Mouse (Mus musculus): ENCODE results near the gene Mroh2a. TPM values are rescaled to one million over a fixed set of nuclear protein-coding genes. Genes with fewer than 3 reads are reported as not detected.

The Mroh2a gene
- under 1 TPM; 0.06 to 0.20 TPM for total RNA-seq (2021)

DNA sequence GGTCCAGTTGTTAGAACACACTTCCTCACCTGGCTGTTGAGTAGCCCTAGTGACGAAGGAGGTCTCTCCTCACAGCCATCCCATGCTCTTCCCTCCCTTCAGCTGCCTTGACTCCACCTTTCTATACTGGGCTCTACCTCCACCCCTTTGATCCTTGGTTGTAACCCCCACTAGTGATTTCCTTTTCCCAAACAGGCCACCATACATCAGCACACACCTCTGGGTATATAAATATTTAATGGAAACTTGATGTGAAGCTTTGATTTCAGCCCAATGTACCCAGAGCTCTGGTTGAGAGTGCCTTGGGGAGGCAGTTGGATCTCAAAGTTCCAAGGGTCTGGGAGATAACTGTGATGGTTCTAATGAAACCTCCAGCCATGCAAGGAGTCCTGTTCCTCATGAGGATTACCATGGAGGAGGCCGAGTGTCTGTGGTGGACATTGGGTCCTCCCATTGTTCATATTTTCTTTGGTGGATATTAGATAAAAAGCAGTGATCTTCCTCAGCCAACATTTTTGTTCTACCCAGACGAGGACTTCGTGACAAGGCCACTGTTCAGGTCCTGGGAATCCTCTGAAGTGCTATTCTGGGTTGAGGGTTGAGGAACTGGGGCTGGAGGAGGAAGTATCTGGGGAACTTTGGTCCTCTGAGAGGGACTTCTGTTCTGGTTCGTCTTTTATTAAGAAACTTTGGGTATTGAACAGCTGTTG, at the start of gene Mroh2a:
Gene Mroh2a, plus strand, starts transcription at position 317 of the 710 bp plus-strand sequence.
- intact Hi-C loops (cut with DNase I), result no loop called here
- peak in 1 of 2 experiments; percentile 34 for DNase-seq (ENCODE audit: extremely low spot score in 1 of 2, low spot score in 2 of 2)

DNA sequence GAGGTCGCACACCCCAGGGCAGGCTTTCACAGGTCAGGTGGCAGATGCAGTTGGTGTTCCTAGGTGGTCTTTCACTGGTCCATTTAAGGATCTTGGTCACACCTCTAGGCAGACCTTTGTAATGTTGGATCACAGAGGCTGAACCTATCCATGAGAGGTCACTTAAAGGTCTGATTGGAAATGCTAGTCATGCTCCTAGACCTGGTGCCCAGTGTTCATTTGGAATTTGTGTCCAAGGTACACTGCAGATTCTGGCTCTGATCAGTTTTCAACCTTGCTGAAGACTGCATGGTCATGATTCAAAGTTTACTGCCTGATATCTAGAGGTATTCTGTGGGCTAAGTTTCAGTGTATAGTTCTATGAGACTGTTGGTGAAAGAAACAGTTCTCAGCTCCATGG, 47.1 kb upstream of the Mroh2a start:
- intact Hi-C loops (cut with DNase I), result no loop called here
- no peak for DNase-seq (ENCODE audit: extremely low spot score in 1 of 2, low spot score in 2 of 2)

DNA sequence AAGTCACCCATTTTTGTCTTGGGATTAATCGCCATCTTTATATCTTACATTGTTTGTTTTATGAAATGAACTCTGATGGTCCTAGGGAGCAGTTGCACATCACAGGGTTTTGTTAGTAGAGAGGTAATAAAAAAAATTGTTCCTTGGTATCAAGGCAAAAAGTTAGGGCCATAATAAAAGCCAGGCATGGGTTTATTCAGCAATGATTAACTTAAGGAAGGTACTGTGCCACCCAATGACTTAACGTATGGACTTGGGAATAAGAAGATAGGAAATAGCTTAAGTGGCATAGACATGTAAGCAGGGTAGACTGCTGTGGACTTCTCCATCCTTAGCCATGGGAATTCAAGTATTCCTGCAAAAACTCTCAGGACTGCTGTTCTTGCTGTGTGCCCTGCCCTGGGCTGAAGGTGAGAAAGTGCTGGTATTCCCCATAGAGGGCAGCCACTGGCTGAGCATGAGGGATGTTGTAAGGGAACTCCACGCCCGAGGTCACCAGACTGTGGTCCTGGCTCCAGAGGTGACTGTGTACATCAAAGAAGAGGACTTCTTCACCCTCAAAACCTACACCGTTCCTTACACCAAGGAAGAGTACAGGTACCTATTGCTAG, 40.4 kb upstream of the Mroh2a start:
- intact Hi-C loops (cut with DNase I), result no loop called here
- DNase-seq (ENCODE audit: extremely low spot score in 1 of 2, low spot score in 2 of 2), result no peak

DNA sequence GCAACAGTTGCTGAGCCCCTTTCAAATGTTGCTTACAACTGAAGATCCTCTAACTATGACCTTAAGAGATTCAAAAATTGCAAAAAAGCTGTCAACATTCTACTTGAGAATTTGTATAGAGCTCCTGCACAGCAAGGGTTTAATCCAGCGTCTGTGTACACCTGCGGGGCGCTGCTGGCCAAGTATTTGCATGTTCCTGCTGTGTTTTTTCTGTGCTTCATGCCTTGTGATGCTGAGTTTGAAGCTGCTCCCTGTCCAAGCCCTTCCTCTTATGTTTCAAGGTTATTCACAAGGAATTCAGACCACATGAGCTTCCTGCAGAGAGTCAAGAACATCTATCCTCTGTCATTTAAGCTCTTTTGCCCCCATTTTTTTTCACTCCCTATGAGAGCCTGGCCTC, 34.6 kb upstream of the Mroh2a start:
- DNase-seq (ENCODE audit: extremely low spot score in 1 of 2, low spot score in 2 of 2), result no peak
- intact Hi-C loops (cut with DNase I), result no loop called here

DNA sequence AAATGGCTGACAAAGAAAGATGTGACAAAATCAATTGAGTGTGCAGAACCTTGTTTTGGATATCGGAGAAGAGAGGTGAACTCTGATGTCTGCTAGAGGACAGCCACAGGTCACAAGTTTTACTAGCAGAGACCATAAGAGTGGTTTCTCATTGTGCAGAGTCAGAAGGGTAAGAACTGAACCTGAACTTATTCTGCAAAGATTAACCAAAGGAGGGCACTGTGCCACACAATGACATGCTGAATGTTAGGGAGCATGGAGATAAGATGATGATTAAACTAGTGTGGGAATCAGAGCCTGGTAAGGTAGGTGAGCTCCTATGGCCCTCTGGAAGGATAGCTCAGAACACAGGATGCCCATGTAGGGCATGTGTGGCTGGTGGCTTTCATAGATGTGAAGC, 31.1 kb upstream of the Mroh2a start:
- no peak for DNase-seq (ENCODE audit: extremely low spot score in 1 of 2, low spot score in 2 of 2)
- intact Hi-C loops (cut with DNase I), result no loop called here

DNA sequence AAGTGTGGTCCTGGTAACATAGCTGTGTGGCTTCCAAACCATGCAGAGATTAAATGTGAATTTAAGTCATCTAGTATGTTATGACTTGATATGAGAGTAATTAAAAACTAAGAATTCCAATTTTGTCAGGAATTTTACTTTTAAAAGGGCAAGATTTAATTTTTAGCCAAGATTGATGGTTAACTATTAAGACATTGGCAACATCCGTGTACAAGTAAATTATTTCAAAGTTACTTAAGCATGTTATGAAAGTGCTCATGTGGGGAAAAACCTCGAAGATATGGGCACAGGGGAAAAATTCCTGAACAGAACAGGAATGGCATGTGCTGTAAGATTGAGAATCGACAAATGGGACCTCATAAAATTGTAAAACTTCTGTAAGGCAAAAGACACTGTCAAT, 29.3 kb upstream of the Mroh2a start:
- intact Hi-C loops (cut with DNase I), result no loop called here
- no peak for DNase-seq (ENCODE audit: extremely low spot score in 1 of 2, low spot score in 2 of 2)

DNA sequence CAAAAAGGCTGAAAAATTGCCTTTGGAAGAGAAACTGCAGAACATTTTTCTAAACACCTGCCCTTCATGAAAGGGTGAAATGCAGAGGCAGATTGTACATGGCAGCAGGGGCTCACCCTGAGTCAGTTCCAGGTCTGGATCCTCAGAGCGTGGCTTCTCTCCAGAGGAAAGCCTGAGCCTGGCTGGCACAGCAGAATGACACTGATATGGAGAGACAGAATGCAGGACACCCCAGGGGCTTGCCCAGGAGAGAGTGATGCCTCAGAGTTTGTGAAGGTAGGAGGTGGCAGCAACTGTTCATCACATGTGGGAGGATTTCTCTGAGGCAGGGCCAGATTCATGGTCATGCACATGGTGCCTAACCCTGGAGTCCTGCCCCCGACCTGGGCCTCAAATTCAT, 26.8 kb upstream of the Mroh2a start:
- DNase-seq (ENCODE audit: extremely low spot score in 1 of 2, low spot score in 2 of 2), result no peak
- intact Hi-C loops (cut with DNase I), result no loop called here

DNA sequence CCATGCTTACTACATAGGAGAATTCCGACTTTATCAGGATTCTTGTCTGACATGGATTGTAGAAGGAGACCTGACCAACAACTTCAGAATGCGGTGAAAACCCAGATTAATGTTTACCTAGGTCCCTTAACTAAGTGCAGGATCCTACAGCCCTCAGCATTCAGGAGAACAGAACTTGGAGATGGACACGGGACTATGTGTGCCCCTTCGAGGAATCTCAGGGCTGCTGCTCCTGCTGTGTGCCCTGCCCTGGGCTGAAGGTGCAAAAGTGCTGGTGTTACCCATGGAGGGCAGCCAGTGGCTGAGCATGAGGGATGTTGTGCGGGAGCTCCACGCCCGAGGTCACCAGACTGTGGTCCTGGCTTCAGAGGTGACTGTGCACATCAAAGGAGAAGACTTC, 26.3 kb upstream of the Mroh2a start, which contains the start of gene Ugt1a2:
Gene Ugt1a2, plus strand, starts transcription at position 146 of the 400 bp plus-strand sequence.
- intact Hi-C loops (cut with DNase I), result no loop called here
- no peak for DNase-seq (ENCODE audit: extremely low spot score in 1 of 2, low spot score in 2 of 2)

DNA sequence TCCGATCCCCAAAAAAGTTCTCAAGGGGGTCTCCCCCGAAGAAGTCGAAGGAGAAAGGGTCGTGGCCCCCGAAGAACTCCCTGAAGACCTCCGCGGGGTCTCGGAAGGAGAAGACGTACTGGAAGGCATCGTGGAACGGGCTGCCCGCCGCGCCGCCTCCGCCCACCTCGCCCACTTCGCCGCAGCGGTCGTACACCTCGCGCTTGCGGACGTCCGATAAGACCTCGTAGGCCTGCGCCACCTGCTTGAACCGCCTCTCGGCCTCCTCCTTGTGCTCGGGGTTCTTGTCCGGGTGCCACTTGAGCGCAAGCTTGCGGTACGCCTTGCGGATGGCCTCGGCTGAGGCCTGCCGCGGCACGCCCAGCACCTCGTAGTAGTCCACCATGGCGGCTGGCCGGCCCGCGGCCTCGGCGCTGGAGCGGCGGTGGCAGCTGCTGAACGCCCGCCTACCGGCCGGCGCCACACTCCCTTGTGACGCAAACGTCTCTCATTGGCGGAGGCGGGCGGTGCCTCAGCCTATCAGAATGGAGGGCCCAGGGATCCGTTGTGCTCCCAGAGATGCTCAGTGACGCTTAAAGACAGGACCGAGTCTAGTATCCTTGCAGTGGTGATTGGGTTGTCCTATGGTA, 21.4 kb upstream of the Mroh2a start, which contains the start of gene Dnajb3:
Gene Dnajb3, minus strand, starts transcription at position 489 of the 629 bp plus-strand sequence.
- intact Hi-C loops (cut with DNase I), result no loop called here
- DNase-seq (ENCODE audit: extremely low spot score in 1 of 2, low spot score in 2 of 2), result peak; percentile 85 to 88

DNA sequence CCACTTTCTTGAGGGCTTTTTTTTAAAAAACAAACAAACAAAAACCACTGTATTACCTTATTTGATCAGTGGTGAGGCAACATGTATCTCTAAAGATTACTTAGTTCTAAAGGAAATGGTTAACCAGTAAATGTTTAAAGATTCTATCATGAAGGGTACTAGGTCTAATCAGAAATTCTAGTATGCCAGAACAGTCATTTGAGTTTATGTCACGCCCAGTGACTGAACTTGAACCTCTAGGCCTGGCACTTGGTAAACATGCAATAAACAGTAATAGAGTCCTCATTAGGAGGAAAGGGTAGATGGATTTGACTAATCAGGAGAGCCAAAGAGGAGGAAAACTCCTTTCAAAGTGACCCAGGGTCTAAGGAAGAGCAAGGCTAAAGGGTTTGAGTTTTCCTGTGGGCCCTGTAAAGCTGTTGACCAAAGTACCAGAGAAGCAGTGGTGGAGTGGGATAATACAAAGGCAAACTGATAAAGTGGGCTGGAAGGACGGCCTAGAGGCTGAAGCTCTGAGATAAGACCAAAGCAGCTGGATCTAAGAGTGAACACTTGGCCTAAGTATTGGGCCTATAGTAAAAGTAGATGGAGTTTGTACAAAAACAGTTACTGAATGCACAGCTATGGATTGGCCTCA, 19.8 kb upstream of the Mroh2a start:
- intact Hi-C loops (cut with DNase I), result no loop called here
- no peak for DNase-seq (ENCODE audit: extremely low spot score in 1 of 2, low spot score in 2 of 2)

DNA sequence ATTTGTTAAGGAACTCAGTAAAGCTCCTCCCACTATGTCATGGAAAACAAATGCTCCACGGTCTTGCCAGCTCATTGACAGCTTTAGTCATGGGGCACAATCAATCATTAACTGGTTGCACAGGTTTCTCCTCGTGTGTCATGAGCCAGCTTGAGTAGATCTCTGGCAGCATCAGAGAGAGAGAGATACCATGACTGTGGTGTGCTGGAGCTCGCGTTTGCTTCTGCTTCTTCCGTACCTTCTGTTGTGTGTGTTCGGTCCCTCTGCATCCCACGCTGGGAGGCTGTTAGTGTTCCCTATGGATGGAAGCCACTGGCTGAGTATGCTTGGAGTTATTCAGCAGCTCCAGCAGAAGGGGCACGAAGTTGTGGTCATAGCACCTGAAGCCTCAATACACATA, 15.0 kb upstream of the Mroh2a start, which contains the start of gene Ugt1a1:
Gene Ugt1a1, plus strand, starts transcription at position 148 of the 400 bp plus-strand sequence.
- no peak for DNase-seq (ENCODE audit: extremely low spot score in 1 of 2, low spot score in 2 of 2)
- intact Hi-C loops (cut with DNase I), result no loop called here

DNA sequence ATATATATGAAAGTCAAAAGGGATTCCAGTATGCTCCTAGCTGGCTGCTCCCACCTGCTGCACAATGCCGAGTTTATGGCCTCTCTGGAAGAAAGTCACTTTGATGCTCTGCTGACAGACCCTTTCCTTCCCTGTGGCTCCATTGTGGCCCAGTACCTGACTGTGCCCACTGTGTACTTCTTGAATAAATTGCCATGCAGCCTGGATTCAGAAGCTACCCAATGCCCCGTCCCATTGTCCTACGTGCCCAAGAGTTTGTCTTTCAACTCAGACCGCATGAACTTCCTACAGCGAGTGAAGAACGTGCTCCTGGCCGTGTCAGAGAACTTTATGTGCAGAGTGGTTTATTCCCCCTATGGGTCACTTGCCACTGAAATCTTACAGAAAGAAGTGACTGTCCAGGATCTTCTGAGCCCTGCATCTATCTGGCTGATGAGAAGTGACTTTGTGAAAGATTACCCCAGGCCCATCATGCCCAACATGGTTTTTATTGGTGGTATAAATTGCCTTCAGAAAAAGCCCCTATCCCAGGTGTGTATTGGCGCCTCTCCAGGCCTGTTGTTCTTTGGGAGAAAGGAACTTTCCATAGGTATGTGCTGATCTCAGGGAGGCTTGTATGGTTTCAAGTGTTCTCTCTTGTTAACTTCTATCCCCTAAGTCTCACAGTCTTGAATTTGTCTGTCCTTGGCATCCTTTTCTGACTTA, 14.3 kb upstream of the Mroh2a start:
- intact Hi-C loops (cut with DNase I), result no loop called here
- DNase-seq (ENCODE audit: extremely low spot score in 1 of 2, low spot score in 2 of 2), result peak in 1 of 2 experiments; percentile 62

DNA sequence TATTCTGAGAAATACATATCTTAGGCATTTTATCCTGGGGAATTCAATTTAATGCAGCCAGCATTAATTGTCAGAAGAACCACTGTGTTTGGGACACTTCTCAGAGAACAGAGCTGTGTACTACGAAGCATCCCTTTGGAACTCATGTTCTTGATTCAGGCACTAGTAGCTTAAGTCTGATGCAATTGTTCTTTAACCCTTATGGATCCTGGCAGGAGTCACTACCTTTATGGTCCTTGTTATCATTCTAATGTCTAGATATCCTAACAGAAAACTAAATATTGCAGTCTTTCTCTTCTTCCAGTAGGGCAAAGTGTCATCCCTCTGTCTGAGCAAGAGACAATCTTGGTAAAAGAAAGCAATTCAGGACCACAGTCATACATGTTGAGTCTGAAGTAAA, 13.7 kb upstream of the Mroh2a start:
- DNase-seq (ENCODE audit: extremely low spot score in 1 of 2, low spot score in 2 of 2), result no peak
- intact Hi-C loops (cut with DNase I), result no loop called here

DNA sequence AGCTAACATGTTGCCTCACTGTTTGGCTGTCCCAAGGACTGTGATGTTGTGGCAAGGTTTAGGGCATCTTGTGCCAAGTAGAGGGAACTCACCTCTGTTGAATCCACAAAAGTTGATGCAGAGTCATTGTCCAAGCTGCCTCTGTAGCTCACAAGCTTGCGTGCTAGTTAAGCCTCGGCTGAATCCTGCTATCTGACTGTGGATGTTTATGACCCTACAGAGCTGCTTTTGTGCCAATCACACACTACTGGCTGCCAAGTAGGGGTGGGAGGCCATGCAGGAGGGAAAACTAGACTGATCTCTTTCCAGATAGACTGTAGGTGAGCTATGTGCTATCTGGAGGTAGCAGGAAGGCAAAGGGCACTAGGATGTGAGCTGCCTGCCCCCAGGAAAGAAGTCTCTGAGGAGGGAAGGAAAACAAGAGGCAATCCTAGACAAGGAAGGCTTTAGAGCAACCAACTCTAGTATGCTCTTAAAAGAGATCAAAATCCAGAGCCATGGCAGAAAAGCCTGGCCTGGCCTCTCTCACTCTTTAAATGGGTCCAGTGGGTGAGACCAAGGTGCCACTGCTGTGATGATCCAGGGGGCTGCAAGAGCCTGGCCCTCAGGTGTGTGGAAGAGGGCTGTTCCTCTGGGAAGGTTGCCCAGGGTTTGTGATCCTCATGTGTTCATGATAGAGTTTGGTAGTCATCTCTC, 12.9 kb upstream of the Mroh2a start:
- peak in 1 of 2 experiments; percentile 46 for DNase-seq (ENCODE audit: extremely low spot score in 1 of 2, low spot score in 2 of 2)
- intact Hi-C loops (cut with DNase I), result no loop called here

DNA sequence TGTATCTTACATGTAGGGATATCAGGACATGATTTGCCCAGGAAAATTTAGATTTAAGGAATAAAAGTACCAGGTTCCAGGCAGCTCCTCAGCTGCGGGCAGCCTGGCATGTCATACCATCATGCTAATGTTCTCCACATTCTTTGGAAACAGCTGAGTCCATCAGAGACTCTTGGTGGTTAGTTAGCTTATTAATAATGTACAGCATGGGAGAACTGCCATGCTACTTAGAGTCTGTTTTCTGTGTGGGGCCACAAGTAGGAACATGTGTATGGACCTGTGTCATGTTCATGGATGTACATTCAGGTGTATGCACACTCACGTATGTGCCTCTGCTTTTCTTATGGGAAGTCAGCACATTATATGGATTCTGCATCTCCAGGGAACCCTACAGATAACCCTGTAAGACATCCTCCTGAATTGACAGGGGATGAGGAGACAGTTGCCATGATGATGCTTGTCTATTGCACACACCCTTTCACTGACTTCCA, 12.3 kb upstream of the Mroh2a start:
- DNase-seq (ENCODE audit: extremely low spot score in 1 of 2, low spot score in 2 of 2), result no peak
- intact Hi-C loops (cut with DNase I), result no loop called here

DNA sequence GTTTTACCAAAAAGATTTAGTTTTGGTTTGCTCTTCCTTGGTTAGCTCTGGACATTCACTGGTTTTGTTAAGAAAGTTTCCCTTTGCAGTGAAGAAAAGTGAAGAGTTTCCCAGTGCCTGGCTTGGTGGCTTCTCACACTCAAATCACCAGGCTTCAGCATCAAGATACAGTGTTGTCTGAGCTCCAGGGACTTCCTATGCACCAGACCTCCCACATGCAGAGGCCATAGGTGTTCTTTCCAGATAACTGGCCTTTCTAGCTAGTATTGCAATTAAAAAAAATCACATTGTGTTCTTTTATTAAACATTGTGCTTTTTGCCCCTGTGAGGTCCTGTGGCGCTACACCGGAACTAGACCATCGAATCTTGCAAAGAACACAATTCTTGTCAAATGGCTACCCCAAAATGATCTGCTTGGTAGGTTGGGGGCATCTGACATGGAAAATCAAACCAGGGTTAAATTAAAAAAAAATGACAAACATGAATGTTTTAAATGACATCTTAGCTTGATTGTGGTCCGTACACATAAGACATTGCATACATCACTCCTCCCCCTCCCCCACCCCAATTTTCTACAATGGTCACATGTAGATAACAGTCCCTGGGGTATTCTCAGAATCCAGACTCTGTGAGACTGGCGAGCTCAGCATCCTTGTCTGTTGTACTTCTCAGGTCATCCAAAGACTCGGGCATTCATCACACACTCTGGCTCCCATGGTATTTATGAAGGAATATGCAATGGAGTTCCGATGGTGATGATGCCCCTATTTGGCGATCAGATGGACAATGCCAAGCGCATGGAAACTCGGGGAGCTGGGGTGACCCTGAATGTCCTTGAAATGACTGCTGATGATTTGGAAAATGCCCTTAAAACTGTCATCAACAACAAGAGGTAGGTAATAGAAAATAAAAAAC, 11.1 kb upstream of the Mroh2a start:
- intact Hi-C loops (cut with DNase I), result no loop called here
- no peak for DNase-seq (ENCODE audit: extremely low spot score in 1 of 2, low spot score in 2 of 2)

DNA sequence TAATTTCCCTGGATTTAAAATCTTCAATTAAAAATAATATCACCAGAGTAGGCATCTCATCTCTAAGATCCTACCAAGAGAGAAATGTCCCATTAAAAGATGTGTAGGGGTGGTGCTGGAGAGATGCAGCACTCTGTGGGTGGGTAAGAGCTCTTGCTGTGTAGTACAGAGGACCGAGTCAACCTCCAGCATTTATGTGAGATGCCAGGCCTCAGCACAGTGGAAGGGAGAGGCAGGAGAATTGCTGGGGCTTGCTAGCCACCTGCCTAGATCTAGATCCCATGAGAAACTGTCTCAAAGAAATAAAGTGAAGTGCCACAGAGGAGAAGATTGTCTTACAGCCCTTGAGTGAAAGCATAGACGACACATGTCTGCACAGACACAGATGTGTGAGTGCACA, 10.2 kb upstream of the Mroh2a start:
- intact Hi-C loops (cut with DNase I), result no loop called here
- DNase-seq (ENCODE audit: extremely low spot score in 1 of 2, low spot score in 2 of 2), result no peak

All from left cerebral cortex, postnatal 10 days (tissue).